Mouse (Mus musculus) liver, postnatal 0 days (tissue): Measurements from ENCODE around the gene Fbxl19.

Experiments
- CTCF ChIP-seq: sonication (generic); IDR thresholded peaks from 2 replicates; pipeline ENCODE4 v1.5.1; 2016; ENCODE audit warnings: antibody characterized with exemption, low read depth
- EP300 ChIP-seq: IDR thresholded peaks from 2 replicates; pipeline ENCODE4 v1.6.1; 2016; ENCODE audit warnings: antibody characterized with exemption, low read depth, mild to moderate bottlenecking

GRCm38 (mm10) chr7:127812292-127812691, 67.9 kb downstream of the Fbxl19 start:
- TF ChIP-seq CTCF (no peak), EP300 (no peak)
